Mouse (Mus musculus) heart, postnatal 0 days (tissue): ENCODE measurements around the gene Kpna7. TPM values are rescaled to one million over a fixed set of nuclear protein-coding genes. Genes with fewer than 3 reads are reported as not detected.
"Not testable (repeated sequence)": the region's sequence is repeated elsewhere in the genome, so short reads cannot be mapped to it uniquely, and the experiment has no call there.

ENCODE experiments used
- ATAC-seq: fragments of 200-750 bp; cut with Nextera tagmentation; 2 replicates; pipeline ENCODE4 v1.8.0; 2017; ENCODE audit warnings: low read depth, moderate number of reproducible peaks, moderate library complexity; ENCODE audit not compliant: insufficient read depth
- DNase-seq: peaks from one replicate; pipeline ENCODE4 v3.0.0-alpha.2; 2016; ENCODE audit warnings: low spot score
- H3K27ac ChIP-seq: fragments of 300-500 bp; sonication (generic); 2 replicates; pipeline ENCODE4 v1.5.1; 2014; ENCODE audit warnings: low read depth, mild to moderate bottlenecking
- H3K27me3 ChIP-seq: fragments of 300-500 bp; sonication (generic); 2 replicates; pipeline ENCODE4 v1.6.1; 2014; ENCODE audit warnings: low read length, mixed read lengths; ENCODE audit not compliant: control insufficient read depth, insufficient read depth
- H3K36me3 ChIP-seq: fragments of 300-500 bp; sonication (generic); replicated peaks from 2 replicates; pipeline ENCODE4 v1.6.1; 2014; ENCODE audit warnings: low read length, mixed read lengths; ENCODE audit not compliant: control insufficient read depth, insufficient read depth
- H3K4me1 ChIP-seq: fragments of 300-500 bp; sonication (generic); 2 replicates; pipeline ENCODE4 v1.6.1; 2014; ENCODE audit warnings: antibody characterized with exemption; ENCODE audit not compliant: control insufficient read depth, insufficient read depth
- H3K4me2 ChIP-seq: fragments of 300-500 bp; sonication (generic); 2 replicates; pipeline ENCODE4 v1.6.1; 2014; ENCODE audit warnings: low read depth, mild to moderate bottlenecking, low read length, moderate library complexity
- H3K4me3 ChIP-seq: fragments of 300-500 bp; sonication (generic); 2 replicates; pipeline ENCODE4 v1.5.1; 2014; ENCODE audit warnings: low read depth, low read length
- H3K9ac ChIP-seq: fragments of 300-500 bp; sonication (generic); replicated peaks from 2 replicates; pipeline ENCODE4 v1.6.1; 2014; ENCODE audit warnings: low read depth, low read length, mixed read lengths
- H3K9me3 ChIP-seq: fragments of 300-500 bp; sonication (generic); replicated peaks from 2 replicates; pipeline ENCODE4 v1.6.1; 2016; ENCODE audit warnings: low read length; ENCODE audit not compliant: control insufficient read depth
- CTCF ChIP-seq: IDR thresholded peaks from 2 replicates; pipeline ENCODE4 v1.5.1; 2016; ENCODE audit warnings: antibody characterized with exemption, control low read depth, low read depth
- EP300 ChIP-seq: IDR thresholded peaks from 2 replicates; pipeline ENCODE4 v1.6.1; 2016; ENCODE audit warnings: antibody characterized with exemption, low read depth
- WGBS: fragments of 180-500 bp; shearing (Covaris S2); extraction: QIAGEN DNeasy Blood & Tissue Kit; methylation state at CpG from one replicate; pipeline ENCODE4 v1.1.7; 2014; 5-methylcytosine and 5-hydroxymethylcytosine counted together
- polyA plus RNA-seq: library from polyadenylated mRNA; unstranded; fragments of >200 nt; fragmentation: Nextera tagmentation; extraction: Ambion mirVana; gene quantifications from 2 replicates; pipeline ENCODE4 v1.2.1, GENCODE M21; 2015
- total RNA-seq: library from RNA; depleted of rRNA; stranded (reverse); fragments of >200 nt; gene quantifications from 2 replicates; pipeline ENCODE4 v1.2.3, GENCODE M21; 2014; ENCODE audit warnings: low replicate concordance; rRNA removed

Gene Kpna7
- not detected in 2 replicates for total RNA-seq
- not detected in 2 replicates for polyA plus RNA-seq

DNA sequence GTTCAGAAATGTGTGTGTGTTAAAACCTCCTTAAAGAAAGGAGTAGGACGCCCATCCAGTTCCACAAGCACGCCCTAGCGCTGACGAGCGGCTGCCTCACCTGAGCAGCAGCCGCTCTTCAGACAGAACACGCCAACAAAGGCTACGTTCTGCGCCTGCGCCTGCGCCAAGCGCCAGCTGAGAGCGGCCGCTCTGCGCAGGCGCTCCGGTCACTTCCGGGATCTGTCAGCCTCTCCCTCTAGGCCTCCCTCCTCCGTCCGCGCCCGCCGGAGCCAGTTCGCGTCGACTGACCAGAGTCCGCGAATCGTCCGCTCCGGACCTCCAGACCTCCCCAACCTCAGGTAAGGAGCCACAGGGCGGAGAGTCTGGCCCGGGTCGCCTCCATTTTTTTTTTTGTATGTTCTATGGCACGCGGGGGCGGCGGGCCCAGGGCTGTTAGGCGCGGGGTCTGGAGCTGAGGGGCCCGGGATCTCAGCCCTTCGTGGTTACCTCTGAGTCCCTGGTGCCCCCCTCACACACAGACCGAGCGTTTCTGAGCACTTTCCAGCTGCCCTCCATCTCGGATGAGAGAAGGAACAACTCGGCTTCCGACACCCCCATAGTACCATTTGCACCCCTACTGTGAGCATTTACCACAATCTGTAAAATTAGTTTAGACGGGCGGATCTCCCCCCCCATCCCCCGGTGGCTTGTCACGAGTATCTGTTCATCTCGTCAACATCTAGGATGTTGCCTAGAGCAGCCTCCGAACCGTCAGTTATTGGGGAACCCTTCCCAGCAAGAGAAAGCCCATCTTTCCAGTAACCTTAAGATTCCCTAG is at the start of gene Kpna7, which contains the start of gene Arpc1a:
Gene Kpna7, minus strand, starts transcription at position 399 of the 820 bp plus-strand sequence.
Gene Arpc1a, plus strand, starts transcription at position 199 of the 820 bp plus-strand sequence.
- no peaks in the 10 kb centered on the region for H3K27me3 ChIP-seq
- peak within 1 kb of the TSS; percentile 91 for H3K4me3 ChIP-seq
- H3K4me1 ChIP-seq = peaks cover 9% of the 10 kb centered on the region
- peak within 1 kb of the TSS; percentile 77 for H3K27ac ChIP-seq
- H3K4me2 ChIP-seq = peak within 1 kb of the TSS; percentile 98
- H3K36me3 ChIP-seq = 0 out of 2 replicates have a peak, but pooled peaks cover 2% of the 10 kb centered on the region
- DNase-seq (peak; percentile 92), ATAC-seq (peak; percentile 97)
- H3K9me3 ChIP-seq = no peaks in the 10 kb centered on the region
- under 1% methylated on average over 52 of the region's 54 CpGs for WGBS
- peak within 1 kb of the TSS; percentile 88 for H3K9ac ChIP-seq
- TF ChIP-seq CTCF (no peak), EP300 (no peak)

DNA sequence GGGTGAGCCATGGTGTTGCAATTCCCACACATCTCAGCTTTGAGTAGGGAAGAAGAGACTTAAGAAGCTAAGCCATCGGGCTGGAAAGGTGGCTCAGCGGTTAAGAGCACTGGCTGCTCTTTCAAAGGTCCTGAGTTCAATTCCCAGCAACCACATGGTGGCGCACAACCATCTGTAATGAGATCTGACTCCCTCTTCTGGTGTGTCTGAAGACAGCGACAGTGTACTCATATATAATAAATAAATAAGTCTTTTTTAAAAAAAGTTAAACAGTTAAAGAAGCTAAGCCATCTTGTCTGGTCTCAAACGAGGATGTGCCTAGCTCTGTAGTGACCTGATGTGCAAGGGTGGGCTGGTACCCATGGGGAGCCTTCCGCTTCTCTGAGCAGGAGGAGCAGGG is 49.4 kb upstream of the Kpna7 start:
- ATAC-seq, H3K27ac ChIP-seq, H3K4me1 ChIP-seq, H3K4me2 ChIP-seq, H3K27me3 ChIP-seq, H3K9ac ChIP-seq, DNase-seq, H3K4me3 ChIP-seq, H3K9me3 ChIP-seq: not testable (repeated sequence)
- WGBS = 90% methylated on average over 6 of the region's 6 CpGs
- peaks cover 80% of the 10 kb centered on the region for H3K36me3 ChIP-seq

DNA sequence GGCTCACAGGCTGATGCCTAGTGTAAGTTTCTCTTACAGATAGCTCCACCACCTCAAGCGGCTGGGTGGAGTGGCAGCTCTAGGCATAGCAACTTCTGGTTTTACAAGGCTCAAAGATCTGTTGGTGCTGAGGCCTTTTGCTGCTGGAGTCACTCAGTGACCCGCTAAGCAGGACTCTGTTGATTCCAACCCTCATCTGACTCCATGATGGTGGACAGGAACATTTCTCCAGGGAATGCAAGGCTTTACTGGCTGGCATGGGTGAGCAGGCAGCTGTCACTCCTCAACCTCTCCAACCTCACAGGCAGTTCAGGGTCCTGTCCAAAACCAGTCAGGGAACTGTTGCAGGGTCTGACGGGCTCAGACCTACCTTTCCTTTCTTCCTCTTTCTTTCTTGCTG is 47.2 kb upstream of the Kpna7 start:
- Histone ChIP-seq H3K4me1 (no peaks in the 10 kb centered on the region), H3K9ac (no peak overlapping the region), H3K27ac (no peak overlapping the region), H3K9me3 (no peaks in the 10 kb centered on the region), H3K36me3 (peaks cover 93% of the 10 kb centered on the region), H3K4me3 (no peak overlapping the region), H3K27me3 (no peaks in the 10 kb centered on the region), H3K4me2 (no peak overlapping the region)
- DNase-seq (no peak), ATAC-seq (no peak)
- 85% methylated on average over 3 of the region's 3 CpGs for WGBS
- no peak for TF ChIP-seq EP300
- TF ChIP-seq CTCF = no peak

DNA sequence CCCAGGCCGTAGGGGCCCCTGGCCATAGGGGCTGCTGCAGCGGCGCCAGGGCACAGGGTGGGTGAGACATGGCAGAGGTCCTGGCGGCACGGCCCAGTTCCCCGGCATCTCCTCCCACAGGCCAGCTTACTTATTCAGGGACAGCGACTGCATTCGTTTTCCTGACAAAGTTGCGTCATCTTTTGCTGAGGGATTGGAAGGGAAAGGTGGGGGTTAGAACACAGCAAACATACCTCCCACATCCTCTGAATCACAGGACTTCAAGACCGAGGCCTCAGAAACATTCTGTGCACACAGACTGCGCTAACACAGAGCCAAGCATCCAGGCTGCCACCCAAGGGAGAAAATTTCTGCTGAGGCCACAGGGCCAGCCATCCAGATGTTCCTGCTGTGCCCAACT is 46.4 kb upstream of the Kpna7 start:
- no peak for TF ChIP-seq CTCF
- no peak for TF ChIP-seq EP300
- peak; percentile 29 for ATAC-seq
- Histone ChIP-seq H3K9me3 (no peaks in the 10 kb centered on the region), H3K27ac (peak overlapping the region; percentile 48; the same call in 1 of the 2 replicates), H3K9ac (no peak overlapping the region), H3K36me3 (peaks cover 93% of the 10 kb centered on the region), H3K4me1 (no peaks in the 10 kb centered on the region), H3K4me3 (no peak overlapping the region), H3K4me2 (no peak overlapping the region), H3K27me3 (no peaks in the 10 kb centered on the region)
- WGBS = 68% methylated on average over 11 of the region's 11 CpGs
- DNase-seq = no peak

DNA sequence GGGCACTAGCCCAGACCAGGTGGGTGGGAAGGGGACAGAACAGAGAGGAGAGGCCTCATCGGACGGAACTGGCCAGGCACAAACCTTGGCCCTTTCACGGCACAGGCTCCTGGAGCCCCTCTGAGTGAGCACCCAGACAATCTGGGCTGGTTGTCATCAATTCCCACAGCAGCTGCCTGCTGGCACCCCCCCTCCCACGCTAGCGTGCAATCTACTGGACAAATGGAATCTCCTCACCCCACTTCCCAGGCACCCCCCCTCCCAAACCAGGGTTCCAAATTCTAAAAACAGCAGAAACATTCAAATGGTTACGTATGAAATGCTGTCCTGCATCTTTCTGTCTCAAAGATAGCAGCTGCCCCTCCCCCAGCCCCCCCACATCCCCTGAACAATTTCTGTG is 45.9 kb upstream of the Kpna7 start:
- H3K4me1 ChIP-seq, DNase-seq, ATAC-seq, H3K4me2 ChIP-seq, H3K27me3 ChIP-seq, H3K9ac ChIP-seq, H3K4me3 ChIP-seq, H3K9me3 ChIP-seq: not testable (repeated sequence)
- WGBS = 61% methylated on average over 6 of the region's 6 CpGs
- H3K36me3 ChIP-seq = peaks cover 93% of the 10 kb centered on the region
- H3K27ac ChIP-seq = peak overlapping the region; percentile 48; the same call in 1 of the 2 replicates
